Mouse (Mus musculus) adrenal gland, adult 10 weeks (tissue): ENCODE measurements around the gene 4930470P17Rik. TPM values are rescaled to one million over a fixed set of nuclear protein-coding genes. Genes with fewer than 3 reads are reported as not detected.

Experiments
- polyA plus RNA-seq: library from polyadenylated mRNA; stranded (reverse); fragments of 350-450 nt; fragmentation: Illumina TruSeq; extraction: RNeasy Lipid Tissue Mini Kit (QIAGEN cat#74804); gene quantifications from one replicate; pipeline ENCODE4 v1.2.3, GENCODE M21; 2014; ENCODE audit warnings: low read depth, low replicate concordance

Gene 4930470P17Rik
- not detected for polyA plus RNA-seq

GRCm38 (mm10) chr2:170601917-170602316 lies at the start of gene 4930470P17Rik:
Gene 4930470P17Rik (minus strand): TSS chr2:170602017.

Other genes with a start within 250 kb of the 4930470P17Rik start
- gene Bcas1, start 174.2 kb downstream of the 4930470P17Rik start, polyA plus RNA-seq, result not detected
- 41.4 TPM for gene Pfdn4, start 105.6 kb downstream of the 4930470P17Rik start, polyA plus RNA-seq
- gene Cyp24a1, start 104.9 kb downstream of the 4930470P17Rik start, polyA plus RNA-seq, result not detected
- gene Dok5, start 129.8 kb upstream of the 4930470P17Rik start, polyA plus RNA-seq, result 0.35 TPM